Mouse (Mus musculus) ES-E14 (cell line): Measurements from ENCODE around the gene Ltbp3. TPM values are rescaled to one million over a fixed set of nuclear protein-coding genes. Genes with fewer than 3 reads are reported as not detected.

ENCODE experiments used
- DNase-seq: peaks from one replicate; pipeline ENCODE4 v3.0.0-alpha.2; 2013; ENCODE audit warnings: low read depth, low spot score
- H3K27ac ChIP-seq: 2 replicates; pipeline ENCODE4 v1.5.1; 2012; ENCODE audit warnings: low read depth, mild to moderate bottlenecking, low read length, moderate library complexity, mixed read lengths; ENCODE audit not compliant: poor library complexity, insufficient read depth, severe bottlenecking
- H3K36me3 ChIP-seq: 2 replicates; pipeline ENCODE4 v1.6.1; 2012; ENCODE audit warnings: mild to moderate bottlenecking, low read length, moderate library complexity, mixed read lengths; ENCODE audit not compliant: control insufficient read depth, poor library complexity, insufficient read depth, severe bottlenecking
- H3K4me1 ChIP-seq, 2 experiments: fragments of 150-350 bp in 1 of 2; sonication (generic) in 1 of 2; 2 replicates each; pipeline ENCODE4 v1.6.1; 2012; ENCODE audit warnings: low read length in 2 of 2, mild to moderate bottlenecking in 1 of 2, mixed read lengths in 1 of 2; ENCODE audit not compliant: control insufficient read depth in 2 of 2, insufficient read depth in 2 of 2, poor library complexity in 1 of 2
- H3K4me3 ChIP-seq, 2 experiments: fragments of 150-350 bp in 1 of 2; sonication (generic) in 1 of 2; 2 replicates each; pipeline ENCODE4 v1.5.1; 2012; ENCODE audit warnings: low read length in 2 of 2, low read depth in 1 of 2, mild to moderate bottlenecking in 1 of 2, mixed read lengths in 1 of 2; ENCODE audit not compliant: insufficient read depth in 1 of 2, poor library complexity in 1 of 2, severe bottlenecking in 1 of 2
- H3K9ac ChIP-seq: 2 replicates; pipeline ENCODE4 v1.6.1; 2012; ENCODE audit warnings: low read depth, mild to moderate bottlenecking, low read length, mixed read lengths; ENCODE audit not compliant: poor library complexity, insufficient read depth, severe bottlenecking
- H3K9me3 ChIP-seq: fragments of 150-350 bp; sonication (generic); 2 replicates; pipeline ENCODE4 v1.6.1; 2012; ENCODE audit warnings: low read depth, mild to moderate bottlenecking, low read length; ENCODE audit not compliant: control insufficient read depth, insufficient read depth
- CHD2 ChIP-seq: IDR thresholded peaks from 2 replicates; pipeline ENCODE4 v1.6.1; 2014; ENCODE audit warnings: mild to moderate bottlenecking, low read depth, low read length, inconsistent platforms
- HCFC1 ChIP-seq: IDR thresholded peaks from 2 replicates; pipeline ENCODE4 v1.6.1; 2012; ENCODE audit warnings: low read length, inconsistent platforms, borderline replicate concordance; ENCODE audit not compliant: insufficient read depth
- MAFK ChIP-seq: IDR thresholded peaks from 2 replicates; pipeline ENCODE4 v1.6.1; 2014; ENCODE audit warnings: mild to moderate bottlenecking, low read depth, low read length, inconsistent platforms; ENCODE audit not compliant: insufficient read depth
- ZC3H11A ChIP-seq: IDR thresholded peaks from 2 replicates; pipeline ENCODE4 v1.6.1; 2012; ENCODE audit warnings: low read depth, mild to moderate bottlenecking, inconsistent platforms, low read length, borderline replicate concordance
- ZNF384 ChIP-seq: IDR thresholded peaks from 2 replicates; pipeline ENCODE4 v1.6.1; 2012; ENCODE audit warnings: low read depth, low read length, inconsistent platforms
- in situ Hi-C, 2 experiments: fragments of 600-800 bp; cut with MboI; formaldehyde crosslinking; loops; one replicate each; pipeline ENCODE4 v1.15.1; 2025; ENCODE audit warnings: low sequenced_read_pairs in 2 of 2, inconsistent platforms in 1 of 2; ENCODE audit not compliant: unreplicated experiment in 2 of 2
- total RNA-seq: library from RNA; depleted of rRNA; stranded (reverse); fragments of 300-350 nt; gene quantifications from 2 replicates; pipeline ENCODE4 v1.2.3, GENCODE M21; 2012

Gene Ltbp3
- total RNA-seq, 1 experiment = 7.0 TPM

DNA sequence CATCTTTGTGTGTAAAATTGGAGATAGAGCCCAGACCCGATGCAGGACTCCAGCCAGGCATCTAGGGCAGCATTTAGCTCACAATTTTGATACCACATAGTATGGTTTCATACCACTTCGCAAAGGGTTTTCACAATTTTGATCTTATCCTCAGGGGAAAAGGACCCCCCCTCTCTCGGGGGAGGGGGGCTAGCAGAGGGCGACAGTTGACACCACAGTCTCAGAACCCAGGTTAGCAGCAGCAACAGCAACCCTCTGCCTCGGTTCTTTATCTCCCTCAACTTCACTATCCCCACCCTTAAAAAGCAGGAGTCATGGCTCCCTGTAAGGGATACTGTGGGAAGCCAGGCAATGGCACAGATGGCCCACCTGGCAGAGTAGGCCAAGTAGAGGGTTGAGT lies 27.4 kb upstream of the Ltbp3 start:
- TF ChIP-seq ZC3H11A = no peak
- no peak for TF ChIP-seq ZNF384
- no peak for TF ChIP-seq MAFK
- TF ChIP-seq HCFC1 = no peak
- TF ChIP-seq CHD2 = no peak
- Histone ChIP-seq H3K9ac (no peak overlapping the region), H3K4me1 (peaks cover 2 to 3% of the 10 kb centered on the region in 2 experiments; a peak in 2 of 4 replicates), H3K36me3 (no peaks in the 10 kb centered on the region), H3K27ac (no peak overlapping the region), H3K9me3 (no peaks in the 10 kb centered on the region), H3K4me3 (no peak overlapping the region)
- DNase-seq = no peak
- in situ Hi-C loops = no loop called here

DNA sequence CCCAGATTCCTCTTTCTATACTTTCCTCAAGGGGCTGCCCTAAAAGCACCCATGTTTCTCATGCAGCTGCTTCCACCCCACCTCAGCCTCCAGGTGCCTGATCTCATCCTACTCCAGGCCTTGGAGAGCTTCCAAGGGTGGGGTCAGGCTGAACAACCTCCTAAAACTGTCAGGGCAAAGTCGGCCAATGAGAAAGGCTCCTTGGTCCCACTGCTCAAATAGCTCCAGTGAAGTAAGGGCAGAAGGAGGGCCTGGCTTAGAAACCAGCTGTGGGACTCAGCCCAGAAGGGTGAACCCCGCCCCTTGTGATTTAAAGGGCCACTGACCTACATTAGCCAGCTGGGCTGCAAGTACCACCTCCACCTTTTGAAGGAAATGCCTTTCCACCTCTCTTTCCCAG lies 27.0 kb upstream of the Ltbp3 start:
- Histone ChIP-seq H3K36me3 (no peaks in the 10 kb centered on the region), H3K4me3 (no peak overlapping the region), H3K27ac (no peak overlapping the region), H3K9ac (no peak overlapping the region), H3K4me1 (peaks cover 2 to 3% of the 10 kb centered on the region in 2 experiments; a peak in 2 of 4 replicates), H3K9me3 (no peaks in the 10 kb centered on the region)
- in situ Hi-C loops = no loop called here
- TF ChIP-seq ZNF384 (no peak), ZC3H11A (no peak), MAFK (no peak), CHD2 (no peak), HCFC1 (no peak)
- DNase-seq = no peak

- TF ChIP-seq CHD2 (no peak), HCFC1 (no peak)
- Histone ChIP-seq H3K4me1 (peaks cover 2 to 5% of the 10 kb centered on the region in 2 experiments; a peak in 2 of 4 replicates), H3K4me3 (peak overlapping the region; percentile 42 to 57; a peak in 3 of 4 replicates), H3K27ac (no peak overlapping the region), H3K36me3 (no peaks in the 10 kb centered on the region; the same call in 1 of the 2 replicates), H3K9ac (no peak overlapping the region), H3K9me3 (no peaks in the 10 kb centered on the region)
- in situ Hi-C loops = no loop called here
- DNase-seq = no peak
Measured at GRCm38 (mm10) chr19:5715793-5716688, 24.7 kb upstream of the Ltbp3 start.

DNA sequence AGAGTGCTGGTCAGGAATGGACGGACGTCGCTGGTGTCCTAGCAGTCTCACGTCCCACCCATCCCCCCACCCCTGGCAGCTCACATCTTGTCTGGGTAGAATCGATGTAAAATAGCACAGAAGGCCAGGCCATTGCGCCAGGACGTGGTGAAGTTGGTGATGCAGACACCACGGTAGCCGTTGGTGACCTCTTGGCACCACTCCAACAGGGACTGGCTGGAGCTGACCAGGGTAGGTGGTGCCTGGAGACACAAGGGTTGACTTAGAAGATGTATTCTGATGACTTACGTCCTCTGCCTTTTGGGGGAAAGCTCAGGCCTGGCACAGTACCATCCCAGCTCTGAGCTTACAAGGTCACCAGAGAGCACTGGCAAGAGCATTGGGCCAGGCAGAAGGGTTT lies 23.7 kb upstream of the Ltbp3 start:
- in situ Hi-C loops = no loop called here
- TF ChIP-seq CHD2 (no peak), HCFC1 (no peak), ZNF384 (no peak), ZC3H11A (no peak), MAFK (no peak)
- Histone ChIP-seq H3K9ac (no peak overlapping the region), H3K4me3 (no peak overlapping the region), H3K9me3 (no peaks in the 10 kb centered on the region), H3K4me1 (peaks cover 2 to 7% of the 10 kb centered on the region in 2 experiments; a peak in 2 of 4 replicates), H3K36me3 (peaks cover 3% of the 10 kb centered on the region; the same call in 1 of the 2 replicates), H3K27ac (no peak overlapping the region)
- DNase-seq = no peak
